Mouse (Mus musculus) forebrain, embryonic 14.5 days (tissue): ENCODE results near the gene Abhd14b. TPM values are rescaled to one million over a fixed set of nuclear protein-coding genes. Genes with fewer than 3 reads are reported as not detected.

Experiments used
- ATAC-seq: fragments of 200-750 bp; cut with Nextera tagmentation; 2 replicates; pipeline ENCODE4 v1.8.0; 2017; ENCODE audit warnings: mild to moderate bottlenecking, moderate library complexity
- DNase-seq: peaks from one replicate; pipeline ENCODE4 v3.0.0-alpha.2; 2015; ENCODE audit warnings: low spot score
- H3K27ac ChIP-seq: fragments of 300-500 bp; sonication (generic); 2 replicates; pipeline ENCODE4 v1.5.1; 2014; ENCODE audit warnings: low read depth, mild to moderate bottlenecking, control low read depth, low read length, moderate library complexity
- H3K27me3 ChIP-seq: fragments of 300-500 bp; sonication (generic); replicated peaks from 2 replicates; pipeline ENCODE4 v1.6.1; 2014; ENCODE audit warnings: low read length, control low read depth, mixed read lengths; ENCODE audit not compliant: control insufficient read depth, insufficient read depth
- H3K36me3 ChIP-seq: fragments of 300-500 bp; sonication (generic); 2 replicates; pipeline ENCODE4 v1.6.1; 2014; ENCODE audit warnings: low read length, control low read depth; ENCODE audit not compliant: control insufficient read depth, insufficient read depth
- H3K4me1 ChIP-seq: fragments of 300-500 bp; sonication (generic); 2 replicates; pipeline ENCODE4 v1.6.1; 2014; ENCODE audit warnings: antibody characterized with exemption, low read length, control low read depth; ENCODE audit not compliant: control insufficient read depth, insufficient read depth
- H3K4me2 ChIP-seq: fragments of 300-500 bp; sonication (generic); 2 replicates; pipeline ENCODE4 v1.6.1; 2014; ENCODE audit warnings: mild to moderate bottlenecking, control low read depth, low read length
- H3K4me3 ChIP-seq: fragments of 300-500 bp; sonication (generic); 2 replicates; pipeline ENCODE4 v1.5.1; 2014; ENCODE audit warnings: low read depth, low read length, control low read depth
- H3K9ac ChIP-seq: fragments of 300-500 bp; sonication (generic); 2 replicates; pipeline ENCODE4 v1.6.1; 2014; ENCODE audit warnings: mild to moderate bottlenecking, low read length, control low read depth, moderate library complexity
- H3K9me3 ChIP-seq: fragments of 300-500 bp; sonication (generic); replicated peaks from 2 replicates; pipeline ENCODE4 v1.6.1; 2016; ENCODE audit warnings: low read length, control low read depth, mixed read lengths; ENCODE audit not compliant: control insufficient read depth
- WGBS: fragments of 180-500 bp; shearing (Covaris S2); extraction: QIAGEN DNeasy Blood & Tissue Kit; methylation state at CpG from one replicate; pipeline ENCODE4 v1.1.7; 2014; 5-methylcytosine and 5-hydroxymethylcytosine counted together
- polyA plus RNA-seq: library from polyadenylated mRNA; unstranded; fragments of >200 nt; fragmentation: Nextera tagmentation; extraction: Ambion mirVana; gene quantifications from 2 replicates; pipeline ENCODE4 v1.2.1, GENCODE M21; 2014

The Abhd14b gene
- polyA plus RNA-seq = 5.5 and 5.9 TPM in 2 replicates

- peaks cover 11% of the 10 kb centered on the region for H3K4me1 ChIP-seq
Measured at GRCm38 (mm10) chr9:106447348-106447747, at the start of gene Abhd14b, which contains the start of gene Abhd14a. TSS of gene Abhd14b (plus strand) at chr9:106447459. TSS of gene Abhd14a (minus strand) at chr9:106447678.

GRCm38 (mm10) chr9:106397733-106398132 is 49.5 kb upstream of the Abhd14b start:
- H3K4me3 ChIP-seq = no peak overlapping the region
- DNase-seq (no peak), ATAC-seq (no peak)
- 91% methylated on average over 4 of the region's 4 CpGs for WGBS
- no peaks in the 10 kb centered on the region for H3K27me3 ChIP-seq
- H3K9ac ChIP-seq = no peak overlapping the region
- H3K36me3 ChIP-seq = no peaks in the 10 kb centered on the region
- H3K4me1 ChIP-seq = peaks cover 8% of the 10 kb centered on the region
- no peaks in the 10 kb centered on the region for H3K9me3 ChIP-seq
- no peak overlapping the region for H3K27ac ChIP-seq
- no peak overlapping the region for H3K4me2 ChIP-seq

More at GRCm38 (mm10) chr9:106447348-106447747, at the start of gene Abhd14b, which contains the start of gene Abhd14a:
- ATAC-seq (peak; percentile 89), DNase-seq (peak; percentile 92)
- Histone ChIP-seq H3K9ac (peak within 1 kb of the TSS; percentile 70), H3K4me3 (peak within 1 kb of the TSS; percentile 47), H3K27me3 (no peaks in the 10 kb centered on the region), H3K4me2 (peak within 1 kb of the TSS; percentile 74), H3K9me3 (no peaks in the 10 kb centered on the region), H3K36me3 (no peaks in the 10 kb centered on the region), H3K27ac (peak within 1 kb of the TSS; percentile 21; the same call in 1 of the 2 replicates)
- WGBS = under 1% methylated on average over 24 of the region's 24 CpGs

- WGBS = 81% methylated on average over 9 of the region's 9 CpGs
- Histone ChIP-seq H3K27me3 (no peaks in the 10 kb centered on the region), H3K36me3 (no peaks in the 10 kb centered on the region), H3K4me2 (no peak overlapping the region), H3K4me1 (peaks cover 8% of the 10 kb centered on the region), H3K9ac (no peak overlapping the region), H3K4me3 (no peak overlapping the region), H3K9me3 (no peaks in the 10 kb centered on the region), H3K27ac (no peak overlapping the region)
- ATAC-seq (no peak), DNase-seq (no peak)
Measured at GRCm38 (mm10) chr9:106398667-106399311, 48.5 kb upstream of the Abhd14b start.

- Histone ChIP-seq H3K9me3 (no peaks in the 10 kb centered on the region), H3K4me1 (peaks cover 6% of the 10 kb centered on the region), H3K27ac (no peak overlapping the region), H3K4me3 (no peak overlapping the region), H3K36me3 (no peaks in the 10 kb centered on the region), H3K9ac (no peak overlapping the region), H3K27me3 (no peaks in the 10 kb centered on the region), H3K4me2 (no peak overlapping the region)
- WGBS = 89% methylated on average over 3 of the region's 3 CpGs
- DNase-seq = no peak
- ATAC-seq = no peak
Measured at GRCm38 (mm10) chr9:106399808-106400207, 47.5 kb upstream of the Abhd14b start.

GRCm38 (mm10) chr9:106402149-106402548 is 45.1 kb upstream of the Abhd14b start:
- Histone ChIP-seq H3K9me3 (no peaks in the 10 kb centered on the region), H3K36me3 (no peaks in the 10 kb centered on the region), H3K4me1 (no peaks in the 10 kb centered on the region), H3K4me3 (no peak overlapping the region), H3K9ac (no peak overlapping the region), H3K4me2 (no peak overlapping the region), H3K27me3 (no peaks in the 10 kb centered on the region), H3K27ac (no peak overlapping the region)
- ATAC-seq (no peak), DNase-seq (no peak)
- WGBS = 79% methylated on average over 5 of the region's 5 CpGs

- H3K9me3 ChIP-seq = no peaks in the 10 kb centered on the region
- no peak overlapping the region for H3K4me3 ChIP-seq
- H3K4me1 ChIP-seq = no peaks in the 10 kb centered on the region
- no peak for DNase-seq
- no peaks in the 10 kb centered on the region for H3K27me3 ChIP-seq
- no peaks in the 10 kb centered on the region for H3K36me3 ChIP-seq
- H3K9ac ChIP-seq = no peak overlapping the region
- no peak overlapping the region for H3K27ac ChIP-seq
- H3K4me2 ChIP-seq = no peak overlapping the region
- no peak for ATAC-seq
- 89% methylated on average over 16 of the region's 16 CpGs for WGBS
Measured at GRCm38 (mm10) chr9:106402607-106403375, 44.5 kb upstream of the Abhd14b start.

- no peak overlapping the region for H3K4me2 ChIP-seq
- no peaks in the 10 kb centered on the region for H3K27me3 ChIP-seq
- H3K9ac ChIP-seq = no peak overlapping the region
- DNase-seq (no peak), ATAC-seq (no peak)
- no peak overlapping the region for H3K4me3 ChIP-seq
- 47% methylated on average over 6 of the region's 6 CpGs for WGBS
- H3K36me3 ChIP-seq = no peaks in the 10 kb centered on the region
- 0 out of 2 replicates have a peak, but pooled peaks cover 2% of the 10 kb centered on the region for H3K9me3 ChIP-seq
- 0 out of 2 replicates have a peak, but pooled peaks cover 2% of the 10 kb centered on the region for H3K4me1 ChIP-seq
- no peak overlapping the region for H3K27ac ChIP-seq
Measured at GRCm38 (mm10) chr9:106405275-106405674, 42.0 kb upstream of the Abhd14b start.

- Histone ChIP-seq H3K4me1 (0 out of 2 replicates have a peak, but pooled peaks cover 5% of the 10 kb centered on the region), H3K4me2 (no peak overlapping the region), H3K27me3 (no peaks in the 10 kb centered on the region), H3K4me3 (no peak overlapping the region), H3K9ac (no peak overlapping the region), H3K36me3 (no peaks in the 10 kb centered on the region), H3K27ac (no peak overlapping the region), H3K9me3 (0 out of 2 replicates have a peak, but pooled peaks cover 2% of the 10 kb centered on the region)
- no peak for DNase-seq
- 60% methylated on average over 8 of the region's 8 CpGs for WGBS
- no peak for ATAC-seq
Measured at GRCm38 (mm10) chr9:106406443-106407078, 40.7 kb upstream of the Abhd14b start.
